Mouse (Mus musculus) olfactory bulb, adult 2 months (tissue): ENCODE results near the gene Notch3. TPM values are rescaled to one million over a fixed set of nuclear protein-coding genes. Genes with fewer than 3 reads are reported as not detected.
"Not testable (repeated sequence)": the region's sequence is repeated elsewhere in the genome, so short reads cannot be mapped to it uniquely, and the experiment has no call there.

ENCODE experiments used
- H3K27ac ChIP-seq: fragments of 200-500 bp; 2 replicates; pipeline ENCODE4 v1.5.1; 2012; ENCODE audit warnings: low read depth, low read length; ENCODE audit not compliant: insufficient read depth
- H3K4me1 ChIP-seq: fragments of 200-500 bp; 2 replicates; pipeline ENCODE4 v1.6.1; 2012; ENCODE audit warnings: low read length; ENCODE audit not compliant: control insufficient read depth, insufficient read depth
- H3K4me3 ChIP-seq: fragments of 200-500 bp; 2 replicates; pipeline ENCODE4 v1.5.1; 2012; ENCODE audit warnings: mild to moderate bottlenecking, low read depth, low read length, moderate library complexity; ENCODE audit not compliant: insufficient read depth
- CTCF ChIP-seq: fragments of 200-500 bp; IDR thresholded peaks from 2 replicates; pipeline ENCODE4 v1.5.1; 2012; ENCODE audit warnings: low read depth, mild to moderate bottlenecking, low read length, moderate library complexity; ENCODE audit not compliant: insufficient read depth
- POLR2A ChIP-seq: fragments of 200-500 bp; IDR thresholded peaks from 2 replicates; pipeline ENCODE4 v1.6.1; 2012; ENCODE audit warnings: mild to moderate bottlenecking, low read depth, low read length, moderate library complexity; ENCODE audit not compliant: insufficient read depth
- WGBS: fragments of 180-500 bp; shearing (Covaris S2); methylation state at CpG from one replicate; pipeline ENCODE4 v1.1.7; 2018; 5-methylcytosine and 5-hydroxymethylcytosine counted together
- polyA plus RNA-seq: library from polyadenylated mRNA; stranded (reverse); fragments of >200 nt; gene quantifications from 2 replicates; pipeline ENCODE4 v1.2.4, GENCODE M21; 2012; ENCODE audit warnings: low replicate concordance; ENCODE audit not compliant: missing spikeins, insufficient read depth, insufficient read length

Notch3 gene
- polyA plus RNA-seq, result not detected in 2 replicates

GRCm38 (mm10) chr17:32166687-32167086 lies at the start of gene Notch3:
Notch3 (minus strand) TSS chr17:32166852.
- WGBS, result 2% methylated on average over 37 of the region's 39 CpGs

DNA sequence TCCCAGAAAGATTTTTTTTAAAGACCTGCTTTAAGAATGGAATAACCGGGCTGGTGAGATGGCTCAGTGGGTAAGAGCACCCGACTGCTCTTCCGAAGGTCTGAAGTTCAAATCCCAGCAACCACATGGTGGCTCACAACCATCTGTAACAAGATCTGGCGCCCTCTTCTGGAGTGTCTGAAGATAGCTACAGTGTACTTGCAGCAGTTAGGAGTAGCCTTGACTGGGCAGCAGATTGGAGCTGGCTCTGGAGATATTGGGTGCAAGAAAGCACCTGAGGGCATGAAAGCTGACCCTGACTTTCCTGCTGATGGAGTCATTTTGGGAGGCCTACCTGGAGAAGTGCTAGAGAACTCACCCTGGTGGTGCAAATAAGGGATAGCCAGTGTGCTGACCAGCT lies 48.9 kb upstream of the Notch3 start:
- 70% methylated on average over 4 of the region's 4 CpGs for WGBS
- H3K4me1 ChIP-seq, H3K27ac ChIP-seq, H3K4me3 ChIP-seq: not testable (repeated sequence)

More at GRCm38 (mm10) chr17:32166687-32167086, at the start of gene Notch3:
- TF ChIP-seq POLR2A (no peak), CTCF (no peak)
- no peak within 1 kb of the TSS for H3K27ac ChIP-seq
- peak within 1 kb of the TSS; percentile 39 for H3K4me3 ChIP-seq
- peaks cover 30% of the 10 kb centered on the region for H3K4me1 ChIP-seq

GRCm38 (mm10) chr17:32211554-32211953 lies 44.9 kb upstream of the Notch3 start:
- H3K27ac ChIP-seq, H3K4me3 ChIP-seq, H3K4me1 ChIP-seq: not testable (repeated sequence)
- 88% methylated on average over 6 of the region's 6 CpGs for WGBS

DNA sequence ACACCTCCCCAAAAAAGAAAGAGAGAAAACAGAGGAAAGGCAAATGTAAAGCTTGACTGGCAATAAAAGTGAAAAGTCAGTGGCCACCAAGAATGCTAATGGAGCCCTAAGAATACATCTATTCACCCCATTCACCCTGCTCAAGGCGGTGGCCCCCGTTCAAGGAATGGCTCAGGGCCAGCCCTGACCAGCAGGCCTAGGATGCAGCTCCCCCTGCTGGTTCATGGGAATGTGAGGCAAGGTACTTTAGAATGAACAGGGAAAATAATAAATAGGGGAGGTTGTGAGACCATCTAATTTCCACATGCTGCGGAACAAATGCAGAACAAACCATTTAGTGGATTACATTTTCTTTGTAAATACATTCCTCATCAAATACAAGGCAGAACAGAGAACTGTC lies 43.1 kb upstream of the Notch3 start:
- no peak overlapping the region for H3K27ac ChIP-seq
- TF ChIP-seq CTCF, result peak; percentile 62
- TF ChIP-seq POLR2A, result no peak
- peaks cover 6% of the 10 kb centered on the region for H3K4me1 ChIP-seq
- no peak overlapping the region for H3K4me3 ChIP-seq
- 13% methylated on average over 3 of the region's 3 CpGs for WGBS

- no peak overlapping the region for H3K27ac ChIP-seq
- no peak overlapping the region for H3K4me3 ChIP-seq
- 53% methylated on average over 6 of the region's 6 CpGs for WGBS
- TF ChIP-seq POLR2A (no peak), CTCF (no peak)
- peaks cover 6% of the 10 kb centered on the region for H3K4me1 ChIP-seq
These were observed 42.5 kb upstream of the Notch3 start for GRCm38 (mm10) chr17:32209144-32209543.

- WGBS, result 39% methylated on average over 5 of the region's 5 CpGs
- peak overlapping the region; percentile 29; the same call in 1 of the 2 replicates for H3K27ac ChIP-seq
- H3K4me3 ChIP-seq, result no peak overlapping the region
- TF ChIP-seq CTCF (no peak), POLR2A (no peak)
- peaks cover 11% of the 10 kb centered on the region for H3K4me1 ChIP-seq
These were observed 41.1 kb upstream of the Notch3 start for GRCm38 (mm10) chr17:32207586-32208245.

- TF ChIP-seq POLR2A (no peak), CTCF (no peak)
- 81% methylated on average over 3 of the region's 3 CpGs for WGBS
- Histone ChIP-seq H3K27ac (no peak overlapping the region), H3K4me1 (peaks cover 22% of the 10 kb centered on the region), H3K4me3 (no peak overlapping the region)
These were observed 38.7 kb upstream of the Notch3 start for GRCm38 (mm10) chr17:32205345-32205744.

DNA sequence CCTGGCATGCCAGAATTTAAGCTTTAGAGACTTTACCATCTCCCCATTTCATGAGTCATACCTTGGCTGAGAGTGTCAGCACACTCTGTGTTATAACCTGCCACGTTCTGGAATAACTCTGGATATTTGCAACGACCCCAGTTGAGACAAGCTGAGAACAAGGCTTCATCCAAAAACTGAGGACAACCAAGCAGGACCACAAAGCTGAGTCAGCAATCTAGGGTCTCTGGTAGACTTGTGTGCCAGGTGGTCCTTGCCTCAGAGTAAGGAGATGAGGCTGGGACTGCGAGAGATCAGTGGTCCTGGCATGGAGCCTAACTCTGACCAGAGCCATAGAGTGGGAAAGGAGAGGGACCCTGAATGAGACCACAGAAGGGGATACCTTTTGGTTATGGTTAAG lies 36.3 kb upstream of the Notch3 start:
- 59% methylated on average over 3 of the region's 3 CpGs for WGBS
- TF ChIP-seq POLR2A (no peak), CTCF (no peak)
- Histone ChIP-seq H3K4me3 (no peak overlapping the region), H3K4me1 (peaks cover 20% of the 10 kb centered on the region), H3K27ac (no peak overlapping the region)

DNA sequence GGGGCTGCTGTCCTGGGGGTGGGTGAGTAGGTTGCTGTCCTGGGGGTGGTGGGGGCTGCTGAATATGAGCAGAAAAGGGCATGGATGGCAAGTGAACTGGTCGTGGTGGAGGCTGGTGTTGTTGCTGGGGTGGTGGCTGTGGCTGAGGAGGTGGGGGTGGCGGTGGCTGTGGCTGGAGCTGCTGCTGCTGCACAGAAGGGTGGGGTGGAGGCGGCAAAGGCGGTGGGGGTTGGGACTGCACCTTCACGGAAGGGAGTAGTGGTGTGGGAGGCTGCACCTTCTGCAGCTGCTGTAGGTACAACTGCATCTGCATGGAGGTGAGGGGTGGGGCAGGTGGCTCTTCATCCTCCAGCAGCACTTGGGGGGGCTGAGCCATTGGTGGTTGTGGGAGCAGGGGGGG lies 34.4 kb upstream of the Notch3 start:
- peaks cover 16% of the 10 kb centered on the region for H3K4me1 ChIP-seq
- H3K4me3 ChIP-seq, result no peak overlapping the region
- no peak for TF ChIP-seq POLR2A
- TF ChIP-seq CTCF, result no peak
- WGBS, result 56% methylated on average over 5 of the region's 5 CpGs
- H3K27ac ChIP-seq, result no peak overlapping the region

DNA sequence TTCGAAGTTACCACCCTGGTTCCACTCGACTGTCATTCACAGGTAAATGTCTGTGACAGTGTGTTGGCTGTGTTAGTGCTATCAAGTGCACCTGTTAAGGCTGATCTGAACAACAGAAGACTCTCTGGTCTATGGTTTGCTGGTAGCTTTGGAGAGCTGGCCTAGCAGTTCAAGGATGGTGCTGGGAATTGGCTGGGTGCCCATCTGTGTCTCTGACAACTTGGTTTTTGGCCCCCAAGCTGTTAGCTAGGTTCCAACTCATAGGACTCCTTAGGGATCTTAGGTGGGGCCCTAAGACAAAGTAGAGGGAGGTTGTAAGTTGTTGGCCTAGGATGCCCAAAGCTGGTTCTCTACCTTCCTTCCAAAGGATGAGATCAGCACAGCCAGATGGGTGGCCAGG lies 33.1 kb upstream of the Notch3 start:
- TF ChIP-seq POLR2A (no peak), CTCF (no peak)
- Histone ChIP-seq H3K4me1 (peaks cover 16% of the 10 kb centered on the region), H3K27ac (no peak overlapping the region), H3K4me3 (no peak overlapping the region)
- WGBS, result 88% methylated on average over 2 of the region's 2 CpGs
